Mouse (Mus musculus): ENCODE results near the gene Olfr344.

Gene Olfr344

DNA sequence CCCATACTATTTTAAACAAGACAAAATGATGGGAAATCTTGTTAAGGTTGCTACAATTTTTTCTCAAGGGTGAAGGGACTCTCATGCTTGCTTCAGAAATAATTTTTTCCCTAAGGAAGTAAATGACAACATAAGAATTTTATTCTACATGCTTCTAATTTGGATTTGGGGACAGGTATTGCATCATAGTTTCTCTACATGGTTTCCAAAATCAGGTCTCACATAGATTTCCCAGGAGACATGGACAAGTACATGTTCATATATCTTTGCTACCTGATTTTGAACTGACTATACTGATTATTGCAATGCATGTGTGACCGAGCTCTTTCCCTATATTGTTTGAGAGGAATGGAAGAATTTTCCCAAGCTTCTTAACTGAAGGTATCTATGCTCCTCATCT, at the start of gene Olfr344:
Gene Olfr344, plus strand, starts transcription at position 301 of the 400 bp plus-strand sequence.
- ATAC-seq (ENCODE audit: insufficient number of reproducible peaks, low FRiP score, low TSS enrichment), result no peak

DNA sequence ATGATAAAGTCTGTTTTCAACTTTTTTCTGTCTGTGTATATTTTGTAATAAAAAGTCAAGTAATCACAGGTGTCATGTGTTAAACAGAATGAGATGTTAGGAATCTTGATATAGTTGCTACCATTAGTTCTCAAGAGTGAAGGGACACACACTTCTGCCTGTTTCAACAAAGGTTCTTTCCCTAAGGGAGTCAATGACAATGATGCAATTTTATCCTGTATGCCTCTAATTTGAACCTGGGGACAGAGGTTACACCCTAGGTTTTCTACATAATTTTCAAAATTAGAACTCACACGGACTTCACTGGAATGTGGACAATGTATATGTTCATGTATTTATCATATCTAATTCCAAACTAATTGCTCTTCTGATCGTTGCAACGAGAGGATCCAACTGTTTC, 41.8 kb upstream of the Olfr344 start, which contains the start of gene Olfr342:
Gene Olfr342, plus strand, starts transcription at position 301 of the 400 bp plus-strand sequence.
- no peak for ATAC-seq (ENCODE audit: insufficient number of reproducible peaks, low FRiP score, low TSS enrichment)

DNA sequence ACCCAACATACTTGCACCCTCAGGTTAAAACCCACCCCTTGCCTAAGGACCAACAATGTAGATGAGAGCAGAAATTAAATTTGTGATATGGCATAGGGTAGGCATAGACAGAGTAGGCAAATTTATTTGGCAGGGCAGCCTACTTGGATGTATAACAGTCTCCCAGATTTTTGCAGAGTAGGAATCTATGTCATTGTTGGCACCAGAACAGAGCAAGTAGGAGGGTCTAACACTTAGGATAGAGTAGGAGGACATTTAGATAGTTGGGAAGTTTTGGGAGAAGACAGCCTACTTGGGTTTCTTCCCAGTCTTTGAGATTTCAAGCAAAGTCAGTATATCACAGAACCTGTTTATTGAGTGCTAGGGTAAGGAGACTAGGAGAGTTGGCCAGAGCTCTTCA, 1.3 kb upstream of the Olfr344 start:
- ATAC-seq (ENCODE audit: insufficient number of reproducible peaks, low FRiP score, low TSS enrichment), result no peak

DNA sequence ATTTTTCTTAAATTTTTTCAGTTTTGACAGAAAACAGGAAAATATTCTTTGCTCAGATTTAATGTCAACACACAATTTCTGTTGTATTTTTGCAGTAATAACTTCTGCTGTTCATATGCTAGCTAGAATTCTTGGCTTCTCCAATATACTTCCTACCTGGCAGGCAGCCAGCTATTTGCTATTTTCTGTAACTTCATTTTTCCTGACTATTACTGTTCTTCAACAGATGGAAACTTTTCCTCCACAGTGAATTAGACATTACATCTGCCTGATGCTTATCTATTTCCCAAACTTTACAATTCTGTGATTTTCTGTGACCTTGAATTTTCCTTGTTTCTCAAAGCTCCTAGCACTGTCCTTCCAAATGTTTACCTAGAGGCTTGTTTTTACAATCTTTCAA, 560 bp downstream of the Olfr344 start:
- ATAC-seq (ENCODE audit: insufficient number of reproducible peaks, low FRiP score, low TSS enrichment), result no peak

DNA sequence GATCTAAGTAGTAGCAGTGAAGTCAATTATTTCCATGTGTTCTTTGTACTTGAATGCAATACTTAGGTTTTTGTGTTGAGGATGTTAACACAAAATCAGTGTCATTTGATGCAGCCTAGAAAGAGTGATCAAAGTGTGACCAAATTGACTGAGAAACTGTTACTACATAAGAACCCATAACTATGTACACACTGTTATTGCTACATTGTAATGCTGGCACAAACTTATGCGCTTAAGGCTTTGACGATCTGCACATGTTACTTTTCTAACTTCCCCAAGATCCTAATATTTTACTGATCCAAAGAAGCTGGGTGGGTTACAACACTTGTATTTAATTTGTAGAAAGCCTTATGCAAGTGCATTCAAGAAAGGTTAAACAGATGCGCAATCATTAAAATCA, 1.4 kb downstream of the Olfr344 start:
- no peak for ATAC-seq (ENCODE audit: insufficient number of reproducible peaks, low FRiP score, low TSS enrichment)
